Comparison of ENCODE assay signal across 17 mouse cellular contexts in genomic region chr7:64944686-64945085, GRCm38 (mm10).
"Had no signal": no experiment of that assay in that cellular context is flagged by ENCODE, and none has a peak within 500 bp of the region (broad histone marks: within the 10 kb centered on the region; RNA-seq: fewer than 3 reads in every experiment).

No protein-coding gene starts in this region.

- H3K4me1 ChIP-seq: kidney, embryonic 15.5 days; liver, embryonic 13.5 days; neural tube, embryonic 13.5 days had no signal

- H3K36me3 ChIP-seq: kidney, embryonic 15.5 days; liver, embryonic 13.5 days; neural tube, embryonic 13.5 days had no signal

- H3K9me3 ChIP-seq: kidney, embryonic 15.5 days; liver, embryonic 13.5 days; neural tube, embryonic 13.5 days had no signal

- H3K9ac ChIP-seq: kidney, embryonic 15.5 days; liver, embryonic 13.5 days; neural tube, embryonic 13.5 days had no signal

- H3K27me3 ChIP-seq: kidney, embryonic 15.5 days; liver, embryonic 13.5 days; neural tube, embryonic 13.5 days had no signal

- H3K4me3 ChIP-seq: kidney, embryonic 15.5 days; left cerebral cortex, adult 2 months; liver, embryonic 13.5 days; neural tube, embryonic 13.5 days had no signal

- DNase-seq: kidney, adult 8-10 months; kidney, postnatal 10 days; kidney, postnatal 36 days; layer of hippocampus, postnatal 36 days; liver, embryonic 13.5 days; lung, adult 2 months; lung, postnatal 14 days; lung, postnatal 4 days; right cerebral cortex, postnatal 4 days; thymus, adult 2 months; thymus, postnatal 14 days; thymus, postnatal 4 days had no signal

- H3K27ac ChIP-seq: kidney, embryonic 15.5 days; left cerebral cortex, adult 2 months; liver, embryonic 13.5 days; neural tube, embryonic 13.5 days; stomach, postnatal 0 days had no signal

- H3K4me2 ChIP-seq: kidney, embryonic 15.5 days; liver, embryonic 13.5 days; midbrain, embryonic 11.5 days; neural tube, embryonic 13.5 days had no signal
